8 mouse cellular contexts compared by ENCODE assay signal in the genomic region with DNA sequence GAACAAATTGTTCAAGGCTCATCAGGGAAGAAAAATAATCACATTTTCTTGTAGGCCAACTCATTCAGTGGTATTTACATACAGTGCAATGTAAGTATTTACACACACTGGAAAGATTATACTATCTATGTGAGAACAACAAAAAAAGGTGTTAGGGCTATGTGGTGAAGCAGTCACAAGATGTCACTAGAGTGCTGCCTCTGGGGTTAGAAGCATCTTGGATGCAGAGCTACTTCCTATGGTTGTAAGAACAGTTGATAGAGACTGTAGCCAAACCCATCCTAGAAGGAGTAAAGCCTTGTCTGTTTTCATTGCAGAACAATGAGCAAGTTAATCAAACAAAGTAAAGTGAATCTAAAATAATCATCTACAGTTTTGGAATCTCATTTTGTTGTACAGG. TPM values are rescaled to one million over a fixed set of nuclear protein-coding genes. Genes with fewer than 3 reads are reported as not detected.
DNase-seq lines count a peak whose midpoint lies in the region; ATAC-seq lines count a peak whose summit lies in the region.

No protein-coding gene starts in this region.

- DNase-seq in adrenal gland, postnatal 10 days = peak; percentile 40
- no peak for DNase-seq in adrenal gland, adult 2 months
- DNase-seq in ovary, postnatal 14 days (ENCODE audit: low spot score) = peak; percentile 19
- DNase-seq in ovary, postnatal 10 days (ENCODE audit: low spot score) = no peak
- peak; percentile 63 for DNase-seq in embryonic facial prominence, embryonic 14.5 days (ENCODE audit: low spot score)
- peak; percentile 16 to 56 for DNase-seq in layer of hippocampus, postnatal 14 days (ENCODE audit: low spot score in 2 of 2)

- no peak overlapping the region for H3K4me2 ChIP-seq in embryonic facial prominence, embryonic 14.5 days (ENCODE audit: low read depth, low read length)
- H3K4me2 ChIP-seq in neural tube, embryonic 12.5 days (replicated peaks) = no peak overlapping the region

- no peaks in the 10 kb centered on the region for H3K27me3 ChIP-seq in embryonic facial prominence, embryonic 14.5 days (replicated peaks; ENCODE audit: control insufficient read depth, insufficient read depth, low read length)
- no peaks in the 10 kb centered on the region for H3K27me3 ChIP-seq in neural tube, embryonic 12.5 days (replicated peaks)

- H3K27ac ChIP-seq in embryonic facial prominence, embryonic 14.5 days (replicated peaks; ENCODE audit: low read depth, low read length) = no peak overlapping the region
- no peak overlapping the region for H3K27ac ChIP-seq in neural tube, embryonic 12.5 days

- no peaks in the 10 kb centered on the region for H3K36me3 ChIP-seq in embryonic facial prominence, embryonic 14.5 days (ENCODE audit: control insufficient read depth, insufficient read depth, low read length)
- H3K36me3 ChIP-seq in neural tube, embryonic 12.5 days = no peaks in the 10 kb centered on the region

- no peaks in the 10 kb centered on the region for H3K9me3 ChIP-seq in embryonic facial prominence, embryonic 14.5 days (ENCODE audit: control insufficient read depth, low read length)
- no peaks in the 10 kb centered on the region for H3K9me3 ChIP-seq in neural tube, embryonic 12.5 days

- ATAC-seq in embryonic facial prominence, embryonic 14.5 days (ENCODE audit: low read depth) = no peak
- peak; percentile 53; the same call in 1 of the 2 replicates for ATAC-seq in neural tube, embryonic 12.5 days (ENCODE audit: low FRiP score, low read depth)
- ATAC-seq in monocyte, adult 5-6 weeks (replicated peaks; ENCODE audit: insufficient number of reproducible peaks, low FRiP score, low TSS enrichment, poor library complexity, severe bottlenecking) = no peak

- no peaks in the 10 kb centered on the region for H3K4me1 ChIP-seq in embryonic facial prominence, embryonic 14.5 days (ENCODE audit: control insufficient read depth, insufficient read depth, low read length)
- H3K4me1 ChIP-seq in neural tube, embryonic 12.5 days = no peaks in the 10 kb centered on the region

- H3K9ac ChIP-seq in embryonic facial prominence, embryonic 14.5 days (ENCODE audit: low read depth, low read length) = no peak overlapping the region
- H3K9ac ChIP-seq in neural tube, embryonic 12.5 days = no peak overlapping the region

- H3K4me3 ChIP-seq in embryonic facial prominence, embryonic 14.5 days (ENCODE audit: low read depth, low read length) = no peak overlapping the region
- H3K4me3 ChIP-seq in neural tube, embryonic 12.5 days = no peak overlapping the region

RNA-seq across cellular contexts. Expression of gene Mcm9, which starts 11.3 kb away (rescaled TPM):
- 10 to 100 TPM in 1 of 2 experiments, 1 to 10 TPM in 1; 8.9 to 14.3 TPM for total RNA-seq in adrenal gland, postnatal 10 days (2021)
- 1 to 10 TPM; 8.9 to 9.1 TPM for total RNA-seq in adrenal gland, adult 2 months (2021)
- 2.2 and 3.1 TPM in 2 replicates for polyA plus RNA-seq in adrenal gland, adult 2 months (2012; rRNA removed)
- 9.6 and 12.7 TPM in 2 replicates for polyA plus RNA-seq in embryonic facial prominence, embryonic 14.5 days (2014; fragmentation: Nextera tagmentation; extraction: Ambion mirVana)
- 1 to 10 TPM; 6.7 to 7.1 TPM for total RNA-seq in layer of hippocampus, postnatal 14 days (2021)
- 11.9 and 13.4 TPM in 2 replicates for polyA plus RNA-seq in neural tube, embryonic 12.5 days (2016; fragmentation: Nextera tagmentation; extraction: Ambion mirVana)
- 21.5 to 39.5 TPM (median 37.9 TPM) in 3 replicates for total RNA-seq in monocyte, adult 5-6 weeks (2017)

RNA-seq across cellular contexts. Expression of gene Asf1a, which starts 45.0 kb away (rescaled TPM):
- total RNA-seq in adrenal gland, postnatal 10 days (2021) = 10 to 100 TPM; 34.4 to 35.1 TPM
- 10 to 100 TPM; 26.4 to 36.6 TPM for total RNA-seq in adrenal gland, adult 2 months (2021)
- 1.8 TPM in 2 replicates for polyA plus RNA-seq in adrenal gland, adult 2 months (2012; rRNA removed)
- 94.9 and 102 TPM in 2 replicates for polyA plus RNA-seq in embryonic facial prominence, embryonic 14.5 days (2014; fragmentation: Nextera tagmentation; extraction: Ambion mirVana)
- total RNA-seq in layer of hippocampus, postnatal 14 days (2021) = 10 to 100 TPM; 24.0 to 25.1 TPM
- 133 and 135 TPM in 2 replicates for polyA plus RNA-seq in neural tube, embryonic 12.5 days (2016; fragmentation: Nextera tagmentation; extraction: Ambion mirVana)
- 20.2 to 27.3 TPM (median 24.3 TPM) in 3 replicates for total RNA-seq in monocyte, adult 5-6 weeks (2017)

Comparison
In these comparisons a context has a peak if more than half of its experiments do, and no peak if none do; other contexts are left out.
1. DNase-seq: peak in adrenal gland, postnatal 10 days (single experiment), ovary, postnatal 14 days (single experiment), embryonic facial prominence, embryonic 14.5 days (single experiment) and layer of hippocampus, postnatal 14 days (2 of 2); none in adrenal gland, adult 2 months (single experiment) and ovary, postnatal 10 days (single experiment).